Mouse (Mus musculus): ENCODE results near the gene Nudt7.

Nudt7 gene

GRCm38 (mm10) chr8:114143645-114144290, 10.4 kb downstream of the Nudt7 start:
- DNase-seq (ENCODE audit: low read depth): no peak

GRCm38 (mm10) chr8:114153311-114154045, 20.1 kb downstream of the Nudt7 start:
- DNase-seq (ENCODE audit: low read depth): no peak

GRCm38 (mm10) chr8:114158586-114158985, 25.2 kb downstream of the Nudt7 start:
- no peak for DNase-seq (ENCODE audit: low read depth)

GRCm38 (mm10) chr8:114159666-114160065, 26.3 kb downstream of the Nudt7 start:
- no peak for DNase-seq (ENCODE audit: low read depth)

DNA sequence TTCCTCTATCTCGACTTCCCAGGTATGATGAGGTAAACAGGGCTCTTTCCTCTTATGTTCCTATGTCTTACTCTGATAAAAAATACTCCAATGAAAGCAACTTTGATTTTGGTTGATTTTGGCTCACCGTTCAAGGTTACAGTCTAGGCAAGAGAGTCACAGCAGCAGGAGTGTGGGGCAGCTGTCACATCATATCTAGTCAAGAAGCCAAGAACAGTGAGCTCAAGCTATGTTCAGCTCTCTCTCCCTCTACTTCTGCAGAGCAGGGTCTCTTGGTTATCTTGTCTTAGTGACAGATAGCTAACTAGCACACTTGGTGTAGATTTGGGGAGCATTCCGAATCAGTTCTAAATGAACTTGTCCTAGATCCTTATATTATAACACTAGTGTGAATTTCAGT, 30.5 kb downstream of the Nudt7 start:
- DNase-seq (ENCODE audit: low read depth): no peak

DNA sequence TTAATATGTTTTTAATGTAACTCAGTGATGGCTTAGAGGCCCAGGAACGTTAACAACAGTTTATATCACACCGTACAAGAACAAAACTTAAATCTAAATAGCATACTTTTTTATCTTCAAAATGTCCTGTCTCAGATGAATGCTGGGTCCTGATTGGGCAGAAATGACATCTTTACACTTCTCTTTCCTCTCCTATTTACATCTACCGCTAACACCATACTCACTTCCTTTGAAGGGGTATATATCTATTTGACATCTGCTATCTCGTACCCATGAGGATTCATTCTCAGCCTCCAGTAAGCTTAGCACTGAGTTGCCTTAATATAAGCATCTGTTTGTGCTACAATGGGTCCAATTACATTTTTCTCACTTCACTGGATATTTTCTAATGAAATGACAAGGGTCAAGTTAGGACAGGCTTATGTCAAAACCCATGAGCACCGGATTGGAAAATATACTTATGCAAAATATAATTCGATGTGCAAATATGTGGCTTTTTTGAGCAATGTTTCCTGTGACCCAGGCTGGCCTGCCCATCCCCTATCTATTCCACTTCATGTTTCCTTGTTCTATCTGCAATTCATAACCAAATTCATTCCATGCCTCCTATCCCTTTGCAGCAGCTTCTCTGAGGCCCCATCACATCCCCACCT, 31.2 kb downstream of the Nudt7 start:
- no peak for DNase-seq (ENCODE audit: low read depth)

DNA sequence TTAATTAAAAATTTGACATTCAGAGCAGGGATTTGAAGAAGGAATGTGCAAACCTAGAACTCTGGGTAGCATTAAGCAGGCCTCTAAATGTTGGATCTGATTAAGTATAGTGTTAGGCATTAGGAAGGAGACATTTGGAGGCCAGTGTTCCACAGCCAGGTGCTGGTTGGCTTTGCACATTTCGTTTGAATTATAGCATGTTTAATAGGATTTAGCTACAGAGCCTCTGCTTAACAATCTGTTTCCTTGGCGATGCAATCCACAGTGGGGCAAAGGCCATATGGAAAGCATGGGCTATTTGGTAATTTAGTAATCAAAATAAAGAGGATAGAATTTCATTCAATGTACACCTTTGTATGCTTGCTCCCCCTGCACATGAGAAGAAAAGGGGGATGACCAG, 32.4 kb downstream of the Nudt7 start:
- no peak for DNase-seq (ENCODE audit: low read depth)

- DNase-seq (ENCODE audit: low read depth): peak; percentile 5
These were observed 43.4 kb downstream of the Nudt7 start for GRCm38 (mm10) chr8:114176721-114177120.

DNA sequence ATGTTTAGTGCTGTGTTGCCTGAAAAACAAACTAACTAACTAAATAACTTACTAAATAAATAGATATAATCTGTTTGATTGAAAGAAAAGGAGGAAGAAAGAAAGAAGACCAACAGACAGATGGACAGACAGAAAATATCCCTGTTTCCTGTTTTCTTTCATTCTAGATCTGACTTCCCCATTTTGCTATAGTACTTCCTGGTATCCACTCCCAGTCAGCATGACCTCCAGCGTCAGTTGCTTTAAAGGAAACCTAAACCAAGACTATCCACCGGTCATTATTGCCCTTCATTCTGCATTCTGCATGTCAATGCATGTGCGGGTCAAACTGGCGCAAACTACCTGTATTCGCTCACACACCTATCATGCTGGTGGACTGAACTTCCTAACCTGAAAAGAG, 60.0 kb downstream of the Nudt7 start:
- no peak for DNase-seq (ENCODE audit: low read depth)

DNA sequence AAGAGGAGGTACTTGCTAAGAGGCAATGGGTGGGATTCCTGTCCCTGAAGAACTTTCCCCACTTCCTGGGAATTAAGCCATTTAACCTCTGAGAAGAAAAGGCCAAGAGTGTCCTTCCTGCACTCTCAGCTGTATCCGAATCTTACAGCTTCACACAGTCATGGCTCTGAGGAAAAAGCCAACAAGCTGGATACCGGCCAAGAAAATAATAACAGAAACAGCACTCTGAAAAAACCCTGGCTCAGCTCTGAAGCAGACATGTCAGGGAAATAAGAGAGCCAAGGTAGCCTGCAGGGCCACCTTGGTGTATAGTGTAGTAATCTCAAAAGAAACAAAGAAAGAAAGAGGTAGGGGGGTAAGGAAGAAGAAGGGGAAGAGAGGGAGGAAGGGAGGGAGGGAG, 65.6 kb downstream of the Nudt7 start:
- no peak for DNase-seq (ENCODE audit: low read depth)
